Mouse (Mus musculus) liver, adult 2 months (tissue): ENCODE results near the gene Zfp64.

Experiments
- CTCF ChIP-seq: fragments of 200-500 bp; IDR thresholded peaks from 2 replicates; pipeline ENCODE4 v1.5.1; 2011; ENCODE audit warnings: low read depth, low read length, control low read depth
- POLR2A ChIP-seq: fragments of 200-500 bp; IDR thresholded peaks from 2 replicates; pipeline ENCODE4 v1.6.1; 2011; ENCODE audit warnings: low read length, control low read depth; ENCODE audit not compliant: insufficient read depth; ENCODE audit errors: extremely low read depth

DNA sequence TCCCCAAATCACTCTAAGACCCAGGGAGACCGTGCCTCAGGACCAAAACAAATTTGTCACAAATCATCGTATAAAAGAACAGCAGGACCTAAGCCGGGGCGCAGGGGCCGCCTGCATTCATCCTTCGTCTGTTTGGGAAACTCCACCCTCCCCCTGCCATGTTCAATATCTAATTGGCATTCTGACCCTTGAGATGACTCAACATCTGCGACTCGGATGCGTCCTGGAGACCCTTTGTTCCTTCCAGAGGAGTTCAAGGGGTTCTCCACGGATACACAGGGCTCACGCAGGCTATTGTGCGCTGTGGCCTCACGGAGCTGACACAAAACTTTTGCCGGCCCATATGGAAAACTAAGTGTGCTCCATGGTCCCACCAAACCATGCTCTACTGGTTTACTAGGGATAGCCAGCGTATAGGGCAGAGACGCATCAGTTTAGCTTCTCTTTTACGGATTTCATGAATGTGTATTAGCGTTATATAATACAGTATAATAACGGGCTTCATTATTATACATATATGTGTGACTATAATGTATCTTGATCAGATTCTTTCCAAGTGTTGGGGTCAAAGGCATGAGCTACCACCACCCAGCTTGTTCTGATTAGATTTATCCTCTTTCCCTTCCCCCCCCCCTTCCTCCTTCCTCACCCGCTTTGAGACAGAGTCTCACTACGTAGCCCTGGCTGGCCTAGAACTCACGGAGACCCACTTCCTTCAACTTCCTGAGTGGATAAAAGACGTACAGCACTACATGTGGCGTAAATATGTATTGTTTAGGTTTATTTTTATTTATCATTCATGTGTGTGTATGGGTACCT lies 94.3 kb downstream of the Zfp64 start:
- TF ChIP-seq CTCF (no peak), POLR2A (no peak)
